Mouse (Mus musculus) C2C12 (cell line): ENCODE measurements around the gene Ddx10.

ENCODE experiments used
- CEBPB ChIP-seq: IDR thresholded peaks from one replicate; pipeline ENCODE4 v1.6.1; 2011; ENCODE audit warnings: low read depth, mild to moderate bottlenecking, control low read depth, moderate library complexity
- CTCF ChIP-seq: IDR thresholded peaks from one replicate; pipeline ENCODE4 v1.5.1; 2011; ENCODE audit not compliant: control insufficient read depth, insufficient read depth, insufficient read length
- MAX ChIP-seq: IDR thresholded peaks from one replicate; pipeline ENCODE4 v1.6.1; 2011; ENCODE audit warnings: mild to moderate bottlenecking, control low read depth
- MYOD1 ChIP-seq: IDR thresholded peaks from one replicate; pipeline ENCODE4 v1.6.1; 2011; ENCODE audit warnings: low read depth; ENCODE audit not compliant: control insufficient read depth, insufficient read length
- MYOG ChIP-seq: IDR thresholded peaks from one replicate; pipeline ENCODE4 v1.6.1; 2011; ENCODE audit not compliant: control insufficient read depth, insufficient read length; ENCODE audit errors: extremely low read depth
- USF1 ChIP-seq: IDR thresholded peaks from one replicate; pipeline ENCODE4 v1.6.1; 2011; ENCODE audit warnings: low read depth, mild to moderate bottlenecking, control low read depth, moderate library complexity

GRCm38 (mm10) chr9:53272714-53273113, 24.9 kb upstream of the Ddx10 start:
- TF ChIP-seq USF1 (no peak), CTCF (no peak), MYOG (no peak), MAX (no peak), MYOD1 (no peak), CEBPB (no peak)
